Mouse (Mus musculus) forelimb bud, embryonic 11.5 days (tissue): ENCODE measurements around the gene Safb2.
"Not testable (repeated sequence)": the region's sequence is repeated elsewhere in the genome, so short reads cannot be mapped to it uniquely, and the experiment has no call there.

Experiments
- DNase-seq: peaks from one replicate; pipeline ENCODE4 v3.0.0-alpha.2; 2012; ENCODE audit warnings: low read depth, low spot score

The Safb2 gene

DNA sequence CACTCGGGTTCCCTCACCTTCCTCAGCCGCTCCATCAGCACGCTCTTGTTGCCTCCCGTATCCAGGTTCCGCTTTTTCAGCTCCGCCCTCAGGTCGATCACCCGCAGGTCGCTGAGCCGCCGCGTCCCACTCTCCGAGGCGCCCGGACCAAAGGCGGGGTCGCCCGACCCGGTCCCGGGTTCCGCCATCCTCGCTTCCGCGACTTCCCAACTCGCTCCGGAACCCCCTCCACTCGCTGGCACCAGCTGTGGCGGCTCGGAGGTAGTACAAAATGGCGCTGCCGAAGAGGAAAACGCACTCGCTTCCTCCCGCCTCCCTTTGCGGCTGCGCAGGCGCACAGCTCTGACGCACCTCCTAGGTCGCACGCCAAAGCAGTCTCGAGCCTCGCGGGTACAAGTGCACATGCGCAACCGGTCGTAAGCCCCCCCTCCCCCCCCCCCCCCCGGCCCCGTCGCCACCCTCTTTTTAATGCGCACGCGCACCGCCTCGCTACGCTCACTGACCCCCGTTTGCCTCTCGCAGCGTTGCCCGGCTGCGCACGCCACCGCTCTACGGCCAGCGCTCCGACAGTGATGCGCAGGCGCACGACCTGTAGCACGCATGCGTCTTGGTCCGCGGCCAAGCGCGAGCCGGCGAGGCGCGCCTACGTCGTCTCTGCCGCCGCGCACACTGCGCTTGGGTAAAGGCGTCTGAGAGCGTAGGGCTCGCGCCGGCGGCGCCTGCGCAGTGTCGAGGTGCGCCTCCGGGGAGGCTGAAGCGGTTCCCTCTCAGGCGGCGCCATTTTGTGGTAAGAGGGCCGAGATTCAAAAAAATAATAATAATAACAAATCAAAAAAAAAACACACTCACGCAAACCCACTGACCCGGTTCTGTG, at the start of gene Safb2, which contains the start of gene Safb:
Gene Safb2 (minus strand): TSS at position 329 of the 874 bp plus-strand sequence.
Gene Safb (plus strand): TSS at position 569 of the 874 bp plus-strand sequence.
- DNase-seq, result peak; percentile 100

DNA sequence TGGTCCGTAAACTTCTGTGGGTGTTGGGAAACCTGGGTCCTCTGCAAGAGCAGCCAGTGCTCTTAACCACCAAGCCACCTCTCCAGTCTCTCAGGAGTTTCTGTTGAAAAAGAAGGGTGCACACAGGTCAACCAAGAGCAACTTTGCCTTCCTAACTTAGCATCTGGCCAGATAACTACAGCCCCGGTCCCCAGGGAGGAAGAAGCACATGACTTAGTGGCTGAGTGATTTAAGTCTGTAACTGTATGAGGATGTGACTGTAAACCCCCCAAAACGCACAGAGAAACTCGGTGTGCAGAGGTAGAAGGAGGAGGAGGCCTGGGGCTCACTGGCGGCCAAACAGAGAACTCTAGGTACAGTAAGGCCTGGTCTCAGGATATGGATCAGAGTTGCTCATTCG, 49.6 kb upstream of the Safb2 start:
- no peak for DNase-seq

DNA sequence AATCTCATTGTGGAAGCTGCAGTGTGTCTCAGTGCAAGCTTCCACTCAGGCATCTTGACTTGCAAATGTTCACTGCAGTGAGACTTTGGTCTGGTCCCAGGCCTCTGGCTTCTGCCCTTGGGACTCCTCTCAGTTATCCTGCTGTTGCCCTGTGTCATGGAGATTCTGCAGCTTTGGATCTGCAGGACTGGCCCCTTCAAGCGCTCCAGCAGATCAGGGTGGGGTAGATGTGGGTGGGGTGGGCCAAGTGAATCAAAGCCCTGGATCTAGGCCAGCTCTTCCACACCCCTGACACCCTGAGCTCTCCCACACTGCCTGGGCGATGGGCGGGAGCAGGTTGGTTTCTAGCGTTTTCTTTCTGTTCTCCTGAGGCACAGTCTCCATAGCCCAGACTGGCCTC, 47.4 kb upstream of the Safb2 start:
- DNase-seq, result no peak

DNA sequence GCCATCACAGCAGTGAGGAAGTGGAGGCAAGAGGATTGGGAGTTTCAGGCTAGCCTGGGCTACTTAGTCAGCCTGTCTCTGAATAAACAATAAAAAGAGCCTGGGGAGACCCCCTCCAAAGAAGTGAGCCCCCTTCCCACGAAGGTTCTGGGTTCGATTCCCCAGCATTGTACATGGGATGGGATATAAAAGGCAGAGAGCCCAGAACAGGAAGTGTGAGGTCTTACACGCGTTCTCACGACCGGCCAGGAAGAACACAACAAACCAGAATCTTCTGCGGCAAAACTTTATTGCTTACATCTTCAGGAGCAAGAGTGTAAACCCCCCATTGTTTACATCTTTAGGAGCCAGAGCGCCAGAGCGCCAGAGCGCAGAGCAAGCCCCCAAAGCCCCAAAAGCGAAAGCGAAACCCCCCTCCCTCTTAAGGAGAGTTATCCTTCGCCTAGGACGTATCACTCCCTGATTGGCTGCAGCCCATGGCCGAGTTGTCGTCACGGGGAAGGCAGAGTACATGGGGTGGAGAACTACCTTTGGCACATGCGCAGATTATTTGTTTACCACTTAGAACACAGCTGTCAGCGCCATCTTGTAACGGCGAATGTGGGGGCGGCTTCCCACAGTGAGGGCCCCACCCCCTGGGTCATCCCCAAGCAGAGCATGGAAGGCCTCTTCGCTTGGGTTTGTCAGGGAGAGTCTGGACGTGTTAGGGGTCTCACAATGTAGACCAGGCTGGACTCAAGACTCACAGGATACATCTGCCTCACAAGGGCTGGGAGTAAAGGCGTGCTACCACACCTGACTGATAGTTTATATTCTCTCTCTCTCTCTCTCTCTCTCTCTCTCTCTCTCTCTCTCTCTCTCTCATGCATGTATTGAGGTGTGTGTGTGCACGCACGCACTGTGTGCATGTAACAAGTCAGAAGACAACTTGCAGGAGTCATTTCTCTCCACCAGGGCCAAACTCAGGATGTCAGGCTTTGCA, 45.7 kb upstream of the Safb2 start:
- DNase-seq, result not testable (repeated sequence)

DNA sequence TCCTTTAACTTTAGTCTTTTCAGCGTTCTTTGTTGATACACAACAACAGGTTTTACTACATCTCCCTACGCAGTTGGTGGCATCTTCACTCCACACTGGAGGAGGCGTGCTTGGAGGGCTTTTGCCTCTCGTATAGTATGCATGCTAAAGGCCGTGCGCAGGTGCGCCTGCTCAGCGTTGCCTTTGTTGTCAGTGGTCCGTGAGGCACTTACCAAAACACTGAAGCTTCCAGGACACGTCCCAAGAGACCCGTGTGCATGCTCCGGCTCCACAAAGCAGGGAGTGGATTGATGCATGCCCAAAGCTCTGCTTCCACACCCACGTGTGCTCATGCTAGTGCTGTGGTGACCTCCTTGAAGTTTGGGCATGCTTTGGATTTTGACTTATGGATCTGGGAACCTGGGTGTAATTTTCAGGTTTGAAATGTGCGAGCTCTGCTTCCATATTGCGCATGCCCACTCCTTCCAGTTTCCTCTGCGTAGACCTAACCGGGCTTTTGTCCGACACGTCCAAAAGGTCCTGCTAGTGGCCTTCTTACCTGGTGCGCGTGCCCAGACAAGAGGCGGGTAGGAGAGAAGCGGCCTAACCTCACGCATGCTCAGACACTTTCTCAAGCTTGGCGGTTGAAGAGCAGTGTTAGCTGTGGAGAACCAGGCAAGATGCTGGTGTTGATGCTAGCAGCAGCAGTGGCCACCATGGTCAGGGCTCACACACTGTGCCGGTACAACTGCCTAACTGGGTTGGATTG, 43.3 kb upstream of the Safb2 start, which contains the start of gene Catsperd:
Gene Catsperd (plus strand): TSS at position 614 of the 748 bp plus-strand sequence.
- peak; percentile 42 for DNase-seq

DNA sequence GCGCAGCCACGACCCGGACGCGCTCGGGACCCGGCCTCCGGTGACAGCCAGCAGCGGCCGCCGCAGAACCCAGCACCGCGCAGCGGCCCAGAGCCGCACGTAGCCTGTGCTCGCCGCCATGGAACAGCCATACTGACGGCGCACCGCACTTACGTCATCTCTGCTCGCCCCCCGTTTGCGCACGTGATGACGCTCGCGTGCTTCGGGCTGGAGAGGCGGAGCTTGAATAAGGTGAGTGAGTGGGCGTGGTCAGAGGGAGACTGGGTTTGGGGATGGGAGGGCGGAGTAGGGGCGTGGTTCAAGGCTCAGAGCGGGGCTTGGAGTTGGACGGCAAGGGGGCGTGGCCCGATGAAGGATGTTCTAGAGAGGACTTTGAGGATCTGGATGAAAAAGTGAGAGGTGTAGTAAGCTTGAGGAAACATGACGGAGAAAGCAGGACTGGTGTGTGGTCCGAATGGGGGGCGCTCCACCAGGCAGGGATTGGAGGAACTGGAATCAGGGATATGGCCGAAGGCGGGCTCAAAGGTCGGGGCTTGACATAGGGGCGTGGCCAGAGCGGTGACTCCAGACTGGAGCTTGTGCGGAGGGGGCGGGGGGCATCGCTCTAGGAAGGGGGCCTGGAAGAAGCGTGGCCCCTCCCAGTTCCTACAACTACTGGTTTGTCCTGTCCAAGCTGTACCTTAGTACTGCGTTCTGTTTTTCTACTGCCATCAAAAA, 42.5 kb upstream of the Safb2 start, which contains the start of gene Lonp1:
Gene Lonp1 (minus strand): TSS at position 134 of the 717 bp plus-strand sequence.
- DNase-seq, result peak; percentile 99

DNA sequence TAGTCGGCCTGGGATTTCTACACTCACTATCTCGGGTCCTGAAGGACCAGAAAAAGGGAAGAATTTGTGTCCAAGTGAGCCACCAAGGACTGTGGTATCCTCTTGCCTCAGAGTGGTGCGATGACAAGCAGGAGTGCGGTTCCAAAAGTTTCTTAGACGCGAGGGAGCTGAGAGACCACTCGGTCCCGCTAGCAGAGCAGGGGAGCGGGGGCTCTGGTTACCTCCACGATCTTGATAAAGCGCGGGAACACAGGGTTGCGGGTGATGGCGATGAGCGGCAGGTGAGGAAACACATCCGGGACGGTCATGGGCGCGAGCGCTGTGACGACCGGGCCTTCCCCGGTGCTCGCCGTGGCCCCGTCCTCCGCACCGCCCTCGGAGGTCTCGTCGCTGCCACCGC, 41.9 kb upstream of the Safb2 start:
- no peak for DNase-seq

DNA sequence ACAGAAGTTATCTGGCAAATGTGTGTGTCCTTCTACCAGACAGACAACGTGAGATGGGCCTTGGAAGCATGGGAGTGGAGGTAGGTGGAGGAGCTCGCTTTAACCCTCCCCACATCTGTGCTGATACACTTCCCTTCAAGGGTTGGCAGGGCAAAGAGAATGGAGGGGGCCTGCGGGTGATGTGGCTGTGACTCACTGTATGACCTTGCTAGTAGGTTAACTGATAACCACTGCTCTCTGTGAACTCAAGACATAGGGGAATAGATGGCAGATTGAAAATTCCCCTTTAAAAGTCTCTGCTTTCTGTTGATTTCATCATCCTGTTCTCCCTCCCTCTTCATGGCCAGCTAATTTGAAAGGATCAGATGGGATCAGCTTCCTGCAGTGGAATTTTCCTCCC, 41.1 kb upstream of the Safb2 start:
- no peak for DNase-seq

DNA sequence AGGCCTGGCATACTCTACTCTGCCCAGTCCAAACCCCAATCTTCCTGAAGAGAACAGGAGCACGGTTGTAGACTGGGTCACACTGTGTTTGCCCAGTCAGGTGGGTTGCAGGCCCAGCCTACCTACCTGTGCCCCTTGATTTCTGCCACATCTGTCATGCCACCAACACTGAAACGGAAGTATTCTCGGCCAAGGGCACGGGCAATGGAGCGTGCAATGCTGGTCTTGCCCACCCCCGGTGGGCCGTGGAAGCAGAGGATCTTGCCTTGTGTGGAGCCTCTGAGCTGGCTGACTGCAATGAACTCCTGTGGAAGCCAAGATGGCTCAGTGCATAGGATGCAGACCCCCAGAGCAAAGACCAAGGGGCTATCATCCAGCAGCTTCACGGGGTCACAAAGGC, 33.2 kb upstream of the Safb2 start:
- no peak for DNase-seq

DNA sequence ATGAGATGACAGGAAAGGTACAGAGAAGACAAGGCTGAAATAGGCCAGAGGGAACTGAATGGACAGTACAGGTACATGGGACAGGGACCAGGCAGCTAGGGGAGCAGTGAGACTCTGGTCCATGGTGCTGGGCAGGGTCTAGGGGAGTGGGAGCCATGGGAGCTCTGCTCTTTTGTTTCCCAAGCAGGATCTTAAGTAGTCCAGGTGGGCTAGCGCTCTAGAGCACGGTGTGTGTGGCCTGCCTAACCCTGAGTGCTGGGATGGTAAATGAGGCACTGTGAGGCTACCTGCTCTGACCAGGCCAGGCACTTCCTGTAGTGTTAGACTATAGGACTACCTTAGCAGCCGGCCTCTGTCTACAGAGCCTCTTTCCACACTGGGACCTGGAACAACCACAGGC, 32.3 kb upstream of the Safb2 start:
- no peak for DNase-seq

DNA sequence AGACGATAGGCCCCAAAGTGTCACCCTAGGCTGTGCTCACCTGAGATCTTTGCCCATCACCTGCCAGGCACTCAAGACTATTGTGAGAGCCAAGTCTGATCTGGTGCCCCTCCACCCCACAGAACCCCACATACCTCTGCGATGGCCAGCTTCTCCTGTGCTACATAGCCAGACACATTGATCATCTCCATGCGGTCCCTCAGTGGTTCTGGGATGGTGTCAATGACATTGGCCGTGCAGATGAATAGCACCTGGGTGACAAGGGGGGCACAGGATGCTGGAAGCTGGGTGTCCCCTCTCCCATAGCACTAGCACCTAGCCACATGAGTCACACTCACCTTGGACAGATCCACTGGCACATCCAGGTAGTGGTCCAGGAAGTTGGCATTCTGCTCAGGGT, 31.4 kb upstream of the Safb2 start:
- DNase-seq, result no peak

DNA sequence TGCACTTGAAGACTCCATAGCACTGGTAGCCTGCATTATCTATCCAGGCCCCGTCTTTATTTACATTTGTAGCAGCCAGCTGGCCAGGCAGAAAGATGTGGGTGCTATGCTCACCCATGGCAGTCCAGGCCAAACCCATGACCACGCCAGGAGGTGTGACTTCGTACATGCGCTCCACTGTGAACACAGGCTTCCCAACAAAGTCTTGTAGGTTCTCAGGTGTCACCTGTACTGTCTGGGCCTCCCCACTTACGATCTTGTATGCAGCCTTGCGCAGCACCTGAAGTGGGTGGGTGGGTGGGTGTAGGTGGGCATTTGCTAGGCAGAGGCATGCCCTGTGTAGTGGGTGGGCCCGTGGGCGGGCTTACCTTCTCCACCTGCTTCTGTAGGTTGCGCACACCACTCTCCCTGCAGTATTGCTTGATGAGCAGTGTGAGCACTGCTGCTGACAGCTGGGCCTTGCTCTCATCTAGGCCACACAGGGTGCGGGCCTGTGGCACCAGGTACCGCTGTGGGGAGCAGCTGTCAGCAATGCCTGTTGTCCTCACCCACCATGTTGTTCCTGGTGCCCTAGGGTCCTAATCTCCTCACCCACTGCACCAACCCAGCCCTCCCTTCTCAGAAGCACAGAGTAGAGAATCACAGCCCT, 30.9 kb upstream of the Safb2 start:
- DNase-seq, result no peak

DNA sequence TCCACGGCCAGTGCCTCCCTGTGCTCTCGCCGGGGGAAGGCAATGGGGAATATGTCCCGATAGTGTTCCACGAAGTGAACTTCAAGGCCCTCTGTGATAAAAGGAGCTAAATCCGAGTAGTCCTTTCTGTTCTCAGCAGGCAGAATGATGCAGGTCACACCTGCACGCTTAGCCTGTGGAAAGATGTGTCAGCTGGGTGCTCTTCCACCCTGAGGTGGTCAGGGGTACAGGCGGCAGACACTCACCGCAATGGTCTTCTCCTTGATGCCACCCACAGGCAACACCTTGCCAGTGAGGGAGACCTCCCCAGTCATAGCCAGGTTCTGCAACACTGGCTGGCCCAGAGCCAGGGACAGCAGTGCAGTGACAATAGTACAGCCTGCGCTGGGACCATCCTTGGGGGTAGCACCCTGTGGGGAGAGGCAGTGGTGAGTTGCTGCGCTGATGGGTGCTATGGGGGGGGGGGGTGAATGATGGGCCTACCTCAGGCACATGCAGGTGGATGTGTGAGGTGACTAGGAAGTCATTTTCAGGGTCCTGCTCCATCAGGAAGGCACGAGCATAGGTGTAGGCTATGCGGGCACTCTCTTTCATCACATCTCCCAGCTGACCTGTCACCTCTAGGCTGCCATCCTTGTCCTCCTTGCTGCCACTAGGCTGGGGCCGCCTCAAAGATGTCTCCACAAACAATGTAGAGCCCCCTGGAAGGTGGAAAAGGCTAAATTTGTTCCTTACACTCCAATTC, 30.2 kb upstream of the Safb2 start:
- no peak for DNase-seq

DNA sequence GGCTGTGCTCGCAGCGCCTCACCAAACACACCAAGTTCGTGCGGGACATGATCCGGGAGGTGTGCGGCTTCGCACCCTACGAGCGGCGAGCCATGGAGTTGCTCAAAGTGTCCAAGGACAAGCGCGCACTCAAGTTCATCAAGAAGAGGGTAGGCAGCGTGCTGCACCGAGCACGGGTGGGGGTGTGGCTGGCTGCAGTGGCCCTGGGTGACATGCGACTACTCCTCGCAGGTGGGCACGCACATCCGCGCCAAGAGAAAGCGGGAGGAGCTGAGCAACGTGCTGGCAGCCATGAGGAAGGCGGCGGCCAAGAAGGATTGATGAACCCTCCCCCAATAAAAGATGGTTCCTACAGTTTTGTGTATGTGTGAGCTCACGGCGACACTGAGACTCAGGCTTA, 29.5 kb upstream of the Safb2 start:
- not testable (repeated sequence) for DNase-seq

DNA sequence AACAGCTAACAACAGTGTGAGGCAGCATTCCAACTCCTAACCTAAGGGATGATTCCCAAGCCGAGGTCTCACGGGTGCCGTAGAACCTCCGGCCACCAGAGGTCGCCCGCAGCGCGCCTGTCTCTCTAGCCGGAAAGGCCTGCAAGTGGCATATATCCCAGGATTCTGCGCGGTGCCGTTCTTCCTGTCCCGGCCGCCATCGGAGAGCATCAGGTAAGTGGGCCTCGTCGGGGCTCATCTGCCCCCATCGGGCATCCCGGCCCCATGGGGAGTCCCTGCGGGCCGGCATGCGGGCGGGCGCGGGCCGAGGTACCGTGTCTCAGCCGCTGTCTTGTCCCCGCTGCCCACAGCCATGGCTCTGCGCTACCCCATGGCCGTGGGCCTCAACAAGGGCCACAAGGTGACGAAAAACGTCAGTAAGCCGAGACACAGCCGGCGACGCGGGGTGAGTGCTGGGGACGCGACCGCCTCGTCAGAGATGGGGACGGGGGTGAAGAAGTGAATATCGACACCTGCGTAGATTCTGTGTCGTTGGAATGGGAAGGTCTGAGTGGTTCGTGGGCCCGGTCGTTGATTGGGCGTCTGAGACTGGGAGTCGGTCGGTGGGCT, 29.0 kb upstream of the Safb2 start, which contains the start of gene Rpl36:
Gene Rpl36 (plus strand): TSS at position 181 of the 609 bp plus-strand sequence.
- peak; percentile 93 for DNase-seq

DNA sequence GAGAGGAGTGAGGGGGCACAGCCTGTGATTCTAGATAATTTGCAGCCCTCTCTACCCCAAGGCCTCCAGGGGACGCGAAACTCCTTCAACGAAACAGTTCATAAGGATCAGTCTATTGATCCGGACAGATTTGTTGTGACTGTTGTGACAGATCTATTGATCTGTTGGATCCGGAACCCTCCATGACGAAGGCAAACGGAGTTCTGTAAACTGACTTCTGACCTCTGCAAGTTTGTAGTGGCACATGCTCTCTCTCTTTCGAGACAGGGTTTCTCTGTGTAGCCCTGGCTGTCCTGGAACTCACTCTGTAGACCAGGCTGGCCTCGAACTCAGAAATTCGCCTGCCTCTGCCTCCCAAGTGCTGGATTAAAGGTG, 28.2 kb upstream of the Safb2 start:
- not testable (repeated sequence) for DNase-seq

DNA sequence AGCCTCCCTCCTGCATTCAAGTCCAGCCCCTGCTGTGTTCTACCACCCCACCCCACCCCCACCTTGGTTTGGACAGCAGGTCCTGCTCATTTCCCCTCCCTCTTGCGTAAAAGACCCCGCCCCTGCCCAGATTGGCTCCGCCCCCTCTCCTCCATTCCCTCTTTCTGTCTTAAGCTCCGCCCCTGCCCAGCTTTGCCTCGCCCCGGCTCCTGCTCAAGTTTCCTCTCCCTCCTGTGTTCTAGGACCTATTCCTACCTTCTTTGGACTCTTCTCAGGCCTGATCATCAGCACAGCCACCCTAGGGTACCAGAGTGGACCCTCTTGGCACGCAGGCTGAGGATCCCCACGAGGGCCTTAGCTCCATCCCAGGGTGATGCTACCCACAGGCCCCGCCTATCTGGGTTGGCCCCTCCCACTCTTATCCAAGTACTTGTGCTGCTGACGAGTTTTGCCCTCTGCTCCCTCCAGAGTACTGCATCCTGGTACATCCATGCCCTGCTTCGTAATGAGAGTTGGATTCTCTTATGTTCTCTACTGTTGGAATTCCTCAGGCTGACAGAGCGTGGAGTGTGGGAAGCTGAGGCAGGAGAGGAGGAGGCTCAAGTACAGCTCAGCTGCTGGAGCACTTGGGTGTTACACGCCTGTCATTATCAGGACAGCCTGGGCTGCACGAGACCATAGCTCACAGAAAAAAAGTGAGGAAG, 27.6 kb upstream of the Safb2 start:
- DNase-seq, result peak; percentile 35

DNA sequence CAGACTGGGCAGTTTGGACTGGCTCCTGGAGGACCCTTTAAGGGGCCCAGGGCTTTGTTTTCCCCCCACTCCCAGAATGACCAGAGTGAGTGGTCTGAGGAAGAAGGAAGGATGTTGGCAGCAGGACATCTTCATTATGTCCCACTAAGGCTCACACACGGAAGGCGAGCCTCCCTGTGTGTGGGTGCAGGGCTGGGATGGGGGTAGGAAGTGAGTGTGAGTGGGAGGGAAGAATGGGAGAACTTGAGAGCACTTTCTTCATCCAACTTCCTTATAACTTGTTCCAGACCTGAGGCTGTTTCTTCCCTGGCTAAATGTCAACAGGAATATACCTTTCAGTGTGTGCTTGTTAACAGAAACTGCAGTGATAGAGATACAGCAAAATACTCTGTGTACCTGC, 26.9 kb upstream of the Safb2 start:
- no peak for DNase-seq
